Mouse (Mus musculus) neural tube, embryonic 11.5 days (tissue): ENCODE measurements at regions not wholly inside any gene's neighbourhood (a gene's known extent, or its start where the extent isn't known, plus 50 kb on each side); places are given as distances from the start of the nearest gene placed in this dataset.

Source experiments
- ATAC-seq: fragments of 200-750 bp; cut with Nextera tagmentation; 2 replicates; pipeline ENCODE4 v1.8.0; 2017; ENCODE audit warnings: moderate number of reproducible peaks, mild to moderate bottlenecking, moderate TSS enrichment, moderate library complexity; ENCODE audit not compliant: insufficient read depth, low FRiP score, low TSS enrichment
- DNase-seq: peaks from one replicate; pipeline ENCODE4 v3.0.0-alpha.2; 2015; ENCODE audit warnings: low spot score
- H3K27ac ChIP-seq: fragments of 300-500 bp; sonication (generic); 2 replicates; pipeline ENCODE4 v1.5.1; 2014; ENCODE audit warnings: low read depth, mild to moderate bottlenecking, low read length
- H3K27me3 ChIP-seq: fragments of 300-500 bp; sonication (generic); 2 replicates; pipeline ENCODE4 v1.6.1; 2014; ENCODE audit warnings: mild to moderate bottlenecking, low read length, mixed read lengths; ENCODE audit not compliant: control insufficient read depth, insufficient read depth
- H3K36me3 ChIP-seq: fragments of 300-500 bp; sonication (generic); 2 replicates; pipeline ENCODE4 v1.6.1; 2014; ENCODE audit warnings: mild to moderate bottlenecking, low read length, moderate library complexity, mixed read lengths; ENCODE audit not compliant: control insufficient read depth, insufficient read depth
- H3K4me1 ChIP-seq: fragments of 300-500 bp; sonication (generic); 2 replicates; pipeline ENCODE4 v1.6.1; 2014; ENCODE audit warnings: low read length, mixed read lengths; ENCODE audit not compliant: control insufficient read depth, insufficient read depth
- H3K4me2 ChIP-seq: fragments of 300-500 bp; sonication (generic); 2 replicates; pipeline ENCODE4 v1.6.1; 2014; ENCODE audit warnings: low read depth, mild to moderate bottlenecking, moderate library complexity
- H3K4me3 ChIP-seq: fragments of 300-500 bp; sonication (generic); 2 replicates; pipeline ENCODE4 v1.5.1; 2014; ENCODE audit warnings: low read depth, low read length
- H3K9ac ChIP-seq: fragments of 300-500 bp; sonication (generic); 2 replicates; pipeline ENCODE4 v1.6.1; 2014; ENCODE audit warnings: mild to moderate bottlenecking, low read length
- H3K9me3 ChIP-seq: fragments of 300-500 bp; sonication (generic); 2 replicates; pipeline ENCODE4 v1.6.1; 2016; ENCODE audit warnings: low read length; ENCODE audit not compliant: control insufficient read depth
- WGBS: fragments of 180-500 bp; shearing (Covaris S2); extraction: QIAGEN DNeasy Blood & Tissue Kit; methylation state at CpG from one replicate; pipeline ENCODE4 v1.1.7; 2014; 5-methylcytosine and 5-hydroxymethylcytosine counted together

DNA sequence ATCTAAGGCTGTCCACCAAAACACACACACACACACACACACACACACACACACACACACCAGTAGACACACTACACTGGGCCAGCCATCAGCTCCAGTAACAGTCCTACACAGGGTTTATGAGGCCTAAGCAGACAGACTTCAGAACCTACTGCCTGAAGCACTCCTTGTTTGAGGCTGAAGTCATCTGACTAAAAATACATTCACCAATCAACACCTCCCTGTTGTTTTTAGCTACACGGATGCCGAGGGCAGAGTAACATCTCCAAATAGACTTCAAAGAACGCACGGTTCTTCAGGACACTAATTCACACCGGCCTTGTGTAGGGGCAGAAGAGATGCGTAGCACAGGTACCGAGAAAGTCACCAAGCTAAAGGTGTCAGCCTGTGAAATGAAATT is 282.2 kb downstream of the Pik3r1 start:
- WGBS = 70% methylated on average over 7 of the region's 7 CpGs
- Histone ChIP-seq H3K4me1 (no peaks in the 10 kb centered on the region), H3K9me3 (no peaks in the 10 kb centered on the region), H3K36me3 (no peaks in the 10 kb centered on the region), H3K27ac (no peak overlapping the region), H3K4me3 (no peak overlapping the region), H3K27me3 (no peaks in the 10 kb centered on the region), H3K9ac (no peak overlapping the region), H3K4me2 (no peak overlapping the region)
- ATAC-seq = no peak
- DNase-seq = no peak

DNA sequence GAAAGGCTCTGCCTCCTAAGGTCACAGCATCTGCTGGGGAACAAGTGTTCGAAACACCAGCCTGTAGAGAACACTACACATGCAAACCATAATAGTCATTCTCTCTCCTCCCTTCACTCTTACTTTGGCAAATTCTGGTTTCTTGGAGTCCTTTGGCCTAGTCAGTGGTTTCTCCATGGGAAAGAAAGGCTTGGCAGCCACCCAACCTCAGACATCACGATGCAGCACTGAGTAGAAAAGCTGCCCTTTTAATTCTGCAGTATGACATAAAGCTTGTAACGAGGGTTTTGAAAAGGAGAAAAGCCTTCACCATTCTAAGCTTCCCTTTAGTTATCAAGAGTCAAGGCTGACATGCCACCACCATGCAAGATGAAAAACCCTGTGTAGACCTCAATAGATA is 284.2 kb downstream of the Pik3r1 start:
- no peaks in the 10 kb centered on the region for H3K9me3 ChIP-seq
- 85% methylated on average over 3 of the region's 3 CpGs for whole genome bisulfite sequencing
- no peak for DNase-seq

DNA sequence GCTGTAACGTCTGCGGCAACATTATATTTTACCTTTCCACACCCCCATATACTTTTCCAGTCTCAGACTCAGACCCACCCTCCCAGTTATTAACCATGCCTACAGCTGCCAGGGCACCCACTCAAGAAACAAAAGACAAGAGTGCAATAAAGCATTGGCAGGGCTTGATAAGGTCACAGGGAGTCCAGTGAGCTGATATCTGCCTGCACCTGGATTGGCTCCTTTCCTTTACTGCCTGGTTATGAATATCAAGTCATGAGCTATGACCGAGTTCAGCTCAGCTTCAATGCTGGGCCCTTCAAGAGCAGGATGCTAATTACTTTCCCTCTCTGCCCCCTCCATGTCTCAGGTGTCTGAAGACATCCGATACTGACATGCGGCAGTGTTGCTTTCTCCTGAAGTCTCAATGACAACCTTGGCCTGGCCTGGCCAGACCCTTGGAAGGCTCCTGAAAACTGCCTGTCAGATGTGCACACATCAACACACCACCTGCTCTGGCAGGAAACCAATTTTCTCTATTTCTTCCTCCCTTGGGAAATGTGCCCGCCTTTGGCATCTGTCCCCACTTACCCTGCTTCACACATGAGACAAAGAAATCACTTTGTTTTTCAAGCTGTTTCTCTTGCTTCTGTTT is 286.3 kb downstream of the Pik3r1 start:
- 86% methylated on average over 6 of the region's 6 CpGs for WGBS
- DNase-seq (no peak), ATAC-seq (no peak)
- Histone ChIP-seq H3K36me3 (no peaks in the 10 kb centered on the region), H3K4me1 (no peaks in the 10 kb centered on the region), H3K4me2 (no peak overlapping the region), H3K9me3 (no peaks in the 10 kb centered on the region), H3K4me3 (no peak overlapping the region), H3K9ac (no peak overlapping the region), H3K27me3 (no peaks in the 10 kb centered on the region), H3K27ac (no peak overlapping the region)

More for the DNA sequence above, 284.2 kb downstream of the Pik3r1 start:
- no peaks in the 10 kb centered on the region for H3K27me3 ChIP-seq
- H3K27ac ChIP-seq = no peak overlapping the region
- no peaks in the 10 kb centered on the region for H3K36me3 ChIP-seq
- no peak for ATAC-seq
- H3K4me3 ChIP-seq = no peak overlapping the region
- no peak overlapping the region for H3K9ac ChIP-seq
- no peaks in the 10 kb centered on the region for H3K4me1 ChIP-seq
- H3K4me2 ChIP-seq = no peak overlapping the region

DNA sequence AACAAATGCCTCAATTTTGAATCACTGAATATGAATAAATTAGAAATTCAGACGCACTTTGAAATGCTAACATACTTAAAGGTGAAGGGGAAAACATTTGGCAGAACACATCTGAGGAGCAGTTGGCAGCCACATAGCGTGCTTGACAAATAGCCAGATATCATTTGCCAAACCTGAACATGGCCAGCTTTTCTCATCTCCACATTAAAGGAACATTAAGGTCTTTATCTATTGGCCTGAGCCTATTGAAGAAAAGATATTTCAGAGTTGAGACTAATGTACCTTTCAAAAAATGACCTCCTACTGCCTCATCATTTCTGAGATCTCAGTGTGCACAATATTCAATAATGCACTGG is 288.7 kb downstream of the Pik3r1 start:
- Histone ChIP-seq H3K27me3 (no peaks in the 10 kb centered on the region), H3K36me3 (no peaks in the 10 kb centered on the region), H3K9ac (no peak overlapping the region), H3K4me3 (no peak overlapping the region), H3K4me2 (no peak overlapping the region), H3K4me1 (no peaks in the 10 kb centered on the region), H3K9me3 (no peaks in the 10 kb centered on the region), H3K27ac (no peak overlapping the region)
- no peak for DNase-seq
- ATAC-seq = no peak
- 90% methylated on average over 2 of the region's 2 CpGs for WGBS

DNA sequence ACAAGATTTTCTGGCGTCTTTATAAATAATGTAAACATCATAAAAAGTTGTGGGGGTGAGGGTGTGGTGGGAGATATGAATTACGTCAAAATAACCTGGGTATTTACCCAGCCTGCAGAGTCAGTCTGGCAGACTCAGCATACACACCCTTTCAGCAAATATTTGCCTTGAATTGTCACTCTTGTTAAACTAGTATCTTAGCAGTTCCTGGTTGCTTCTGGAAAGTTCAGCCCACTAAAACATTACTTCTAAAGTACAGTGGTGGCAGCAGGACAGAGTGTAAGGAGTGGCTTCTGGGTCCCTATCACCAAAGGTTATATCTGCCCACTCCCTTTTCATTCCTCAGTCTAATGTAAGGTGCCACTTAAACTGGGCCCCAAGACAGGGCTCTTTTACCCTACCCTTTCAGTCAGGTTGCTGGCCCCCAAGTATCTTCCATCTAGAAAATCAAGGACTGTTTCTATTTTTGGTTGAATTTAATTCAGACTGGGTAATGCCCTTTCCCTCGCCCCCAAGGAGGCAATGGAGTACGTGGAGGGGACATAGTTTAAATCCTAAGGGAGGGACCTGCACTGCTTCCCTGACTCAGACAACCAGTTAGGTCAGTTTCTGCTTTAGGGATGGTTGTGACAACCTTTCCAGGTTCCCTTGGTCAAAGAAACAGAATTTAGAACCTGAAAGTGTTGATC is 289.3 kb downstream of the Pik3r1 start:
- Histone ChIP-seq H3K27ac (no peak overlapping the region), H3K4me3 (no peak overlapping the region), H3K4me2 (no peak overlapping the region), H3K9me3 (no peaks in the 10 kb centered on the region), H3K27me3 (no peaks in the 10 kb centered on the region), H3K4me1 (no peaks in the 10 kb centered on the region), H3K36me3 (no peaks in the 10 kb centered on the region), H3K9ac (no peak overlapping the region)
- no peak for ATAC-seq
- DNase-seq = no peak
- WGBS = 77% methylated on average over 4 of the region's 4 CpGs

DNA sequence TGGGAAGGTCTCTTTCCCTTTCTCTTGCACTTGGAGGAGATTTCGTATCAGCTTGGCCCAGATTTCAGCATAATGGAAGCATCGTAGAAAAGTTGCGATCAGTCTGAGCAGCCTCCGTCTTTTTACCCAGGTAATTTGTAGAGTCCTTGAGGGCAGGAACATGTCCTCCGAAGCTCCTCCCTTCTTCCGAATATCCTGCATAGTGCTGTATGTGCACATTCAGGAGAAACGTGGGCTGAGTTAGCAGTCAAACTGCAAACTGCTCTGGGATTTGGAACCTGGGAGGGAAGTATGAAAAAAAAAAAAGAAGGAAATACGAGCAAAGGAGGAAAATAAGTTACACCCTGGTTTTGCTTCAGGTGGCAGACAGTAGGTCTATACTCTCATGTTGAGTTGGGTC is 294.7 kb downstream of the Pik3r1 start:
- no peak overlapping the region for H3K9ac ChIP-seq
- ATAC-seq (no peak), DNase-seq (no peak)
- H3K4me1 ChIP-seq = no peaks in the 10 kb centered on the region
- H3K27ac ChIP-seq = no peak overlapping the region
- no peaks in the 10 kb centered on the region for H3K27me3 ChIP-seq
- no peak overlapping the region for H3K4me3 ChIP-seq
- H3K9me3 ChIP-seq = no peaks in the 10 kb centered on the region
- no peaks in the 10 kb centered on the region for H3K36me3 ChIP-seq
- no peak overlapping the region for H3K4me2 ChIP-seq
- 86% methylated on average over 8 of the region's 8 CpGs for WGBS

DNA sequence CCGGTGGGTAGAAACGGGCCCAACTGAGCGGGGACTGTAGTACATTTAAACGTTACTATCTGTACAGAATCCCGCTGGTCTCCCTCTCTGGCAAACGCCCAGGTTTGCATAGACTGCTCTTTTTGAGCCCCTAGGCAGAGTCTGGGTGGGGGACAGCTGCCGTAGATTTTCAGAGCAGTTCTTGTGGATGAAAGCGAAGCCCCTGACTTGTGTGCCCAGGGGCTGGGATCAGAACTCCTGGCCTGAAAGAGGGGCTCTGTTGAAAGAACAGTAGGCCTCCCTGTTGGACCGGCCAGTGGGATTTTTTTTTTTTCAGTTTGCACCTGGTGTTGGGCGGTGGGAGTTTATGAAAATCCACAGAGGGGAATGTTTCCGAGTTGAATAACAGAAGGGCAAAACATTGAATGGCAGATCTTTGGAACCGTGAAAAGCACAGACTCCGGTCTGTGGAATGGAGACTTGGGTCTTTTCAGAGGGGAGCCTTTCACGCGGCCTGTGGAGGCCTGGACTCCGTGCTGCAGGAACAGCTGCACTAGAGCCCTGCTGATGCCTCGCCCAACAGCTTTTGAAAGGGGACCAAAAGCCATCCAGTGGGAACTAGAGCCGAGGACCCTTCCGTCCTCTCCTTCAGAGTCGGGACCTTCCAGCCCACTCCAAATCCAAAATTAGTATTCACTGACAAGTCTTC is 297.3 kb downstream of the Pik3r1 start:
- Histone ChIP-seq H3K36me3 (no peaks in the 10 kb centered on the region), H3K27me3 (no peaks in the 10 kb centered on the region), H3K4me3 (no peak overlapping the region), H3K4me2 (no peak overlapping the region), H3K9me3 (no peaks in the 10 kb centered on the region), H3K4me1 (no peaks in the 10 kb centered on the region), H3K27ac (no peak overlapping the region), H3K9ac (no peak overlapping the region)
- no peak for DNase-seq
- 80% methylated on average over 20 of the region's 20 CpGs for WGBS
- ATAC-seq = no peak

DNA sequence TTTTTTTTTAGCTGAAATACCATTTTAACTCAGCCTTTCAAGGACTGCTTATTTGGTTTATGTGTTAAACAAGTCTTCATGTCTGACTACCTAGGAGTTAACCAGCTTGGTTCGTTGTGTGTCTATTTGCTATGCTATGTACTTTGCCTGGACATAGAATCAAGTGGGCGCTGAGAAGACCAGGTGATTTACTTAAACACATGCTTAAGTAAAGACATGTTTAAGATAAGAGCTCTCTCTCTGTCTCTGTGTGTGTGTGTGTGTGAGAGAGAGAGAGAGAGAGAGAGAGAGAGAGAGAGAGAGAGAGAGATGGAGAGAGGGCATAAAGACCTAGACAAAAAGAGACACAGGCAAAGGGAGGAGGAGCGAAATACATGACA is 302.3 kb downstream of the Pik3r1 start:
- ATAC-seq = no peak
- H3K4me2 ChIP-seq = no peak overlapping the region
- no peaks in the 10 kb centered on the region for H3K36me3 ChIP-seq
- no peak overlapping the region for H3K9ac ChIP-seq
- no peak overlapping the region for H3K4me3 ChIP-seq
- no peak overlapping the region for H3K27ac ChIP-seq
- H3K27me3 ChIP-seq = no peaks in the 10 kb centered on the region
- 74% methylated on average over 3 of the region's 3 CpGs for WGBS
- no peaks in the 10 kb centered on the region for H3K4me1 ChIP-seq
- no peak for DNase-seq
- no peaks in the 10 kb centered on the region for H3K9me3 ChIP-seq
